Mouse (Mus musculus) limb, embryonic 15.5 days (tissue): ENCODE results near the gene Mpi. TPM values are rescaled to one million over a fixed set of nuclear protein-coding genes. Genes with fewer than 3 reads are reported as not detected.
A peak's percentile ranks its signal among the peaks of the same experiment; 100 is the strongest.

Source experiments
- ATAC-seq: fragments of 200-750 bp; cut with Nextera tagmentation; 2 replicates; pipeline ENCODE4 v1.8.0; 2017; ENCODE audit warnings: low read depth, moderate TSS enrichment; ENCODE audit not compliant: insufficient number of reproducible peaks, low FRiP score, low TSS enrichment
- H3K27ac ChIP-seq: fragments of 300-500 bp; sonication (generic); 2 replicates; pipeline ENCODE4 v1.5.1; 2015; ENCODE audit warnings: moderate library complexity, mild to moderate bottlenecking, inconsistent platforms
- H3K27me3 ChIP-seq: fragments of 300-500 bp; sonication (generic); 2 replicates; pipeline ENCODE4 v1.6.1; 2015; ENCODE audit warnings: inconsistent platforms
- H3K36me3 ChIP-seq: fragments of 300-500 bp; sonication (generic); 2 replicates; pipeline ENCODE4 v1.6.1; 2015; ENCODE audit warnings: inconsistent platforms
- H3K4me1 ChIP-seq: fragments of 300-500 bp; sonication (generic); 2 replicates; pipeline ENCODE4 v1.6.1; 2015; ENCODE audit warnings: inconsistent platforms
- H3K4me2 ChIP-seq: fragments of 300-500 bp; sonication (generic); 2 replicates; pipeline ENCODE4 v1.6.1; 2015; ENCODE audit warnings: mild to moderate bottlenecking, inconsistent platforms
- H3K4me3 ChIP-seq: fragments of 300-500 bp; sonication (generic); 2 replicates; pipeline ENCODE4 v1.5.1; 2015; ENCODE audit warnings: mild to moderate bottlenecking, inconsistent platforms
- H3K9ac ChIP-seq: fragments of 300-500 bp; sonication (generic); 2 replicates; pipeline ENCODE4 v1.6.1; 2015; ENCODE audit warnings: inconsistent platforms
- H3K9me3 ChIP-seq: fragments of 300-500 bp; sonication (generic); 2 replicates; pipeline ENCODE4 v1.6.1; 2016; ENCODE audit warnings: inconsistent platforms
- WGBS: fragments of 180-500 bp; shearing (Covaris S2); methylation state at CpG from one replicate; pipeline ENCODE4 v1.1.7; 2015; 5-methylcytosine and 5-hydroxymethylcytosine counted together
- polyA plus RNA-seq: library from polyadenylated mRNA; unstranded; fragments of >200 nt; fragmentation: Nextera tagmentation; extraction: Ambion mirVana; gene quantifications from 2 replicates; pipeline ENCODE4 v1.2.1, GENCODE M21; 2015

Mpi gene
- polyA plus RNA-seq, 1 experiment from 2014 or later: 37.9 TPM

DNA sequence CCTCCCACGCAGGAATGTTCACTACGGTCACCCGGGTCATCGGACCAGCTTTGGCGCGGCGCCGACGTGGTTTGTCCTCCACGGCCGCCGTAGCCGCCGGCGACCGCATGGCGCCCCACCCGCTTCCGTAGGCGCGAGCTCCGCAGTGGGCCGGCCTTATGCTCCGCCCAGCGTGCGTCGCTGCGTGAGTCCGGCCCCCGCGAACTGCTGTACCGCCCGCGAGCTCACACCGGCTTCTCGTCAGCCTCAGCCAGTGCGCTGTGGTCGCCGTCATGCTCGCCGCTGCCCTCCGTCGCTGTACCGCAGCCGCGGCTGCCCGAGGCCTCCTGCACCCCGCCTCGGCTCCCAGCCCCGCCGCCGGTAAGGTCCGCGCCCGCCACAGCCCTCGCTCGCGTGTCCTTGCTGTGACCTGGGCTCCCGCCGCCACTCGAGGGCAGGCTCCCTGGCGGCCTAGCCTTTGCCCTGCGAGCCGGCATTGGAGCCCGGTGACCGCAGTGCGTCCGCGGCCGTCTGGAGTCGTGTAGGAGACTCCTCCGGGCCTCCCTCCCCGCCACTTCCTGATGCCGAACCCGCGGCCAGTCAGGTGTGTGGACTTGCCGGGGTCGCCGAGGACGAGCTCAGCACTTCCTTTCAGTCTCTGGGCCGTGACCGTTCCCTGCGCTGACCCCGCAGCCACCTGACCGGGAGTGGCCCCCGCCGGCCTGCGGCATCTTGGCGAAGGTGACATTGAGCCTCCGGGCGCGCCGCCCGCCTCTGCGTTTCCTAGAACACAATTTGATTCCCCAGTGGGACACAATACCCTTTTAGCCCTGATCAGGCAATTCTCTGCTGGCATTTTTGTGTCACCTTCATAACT lies 31.3 kb downstream of the Mpi start, which contains the start of gene Cox5a:
Cox5a (plus strand) TSS at position 219 of the 856 bp plus-strand sequence.
- Histone ChIP-seq H3K36me3 (no peaks in the 10 kb centered on the region), H3K27ac (peak within 1 kb of the TSS; percentile 86), H3K4me3 (peak within 1 kb of the TSS; percentile 97), H3K9me3 (no peaks in the 10 kb centered on the region), H3K4me2 (peak within 1 kb of the TSS; percentile 71), H3K4me1 (peaks cover 13% of the 10 kb centered on the region), H3K9ac (peak within 1 kb of the TSS; percentile 89), H3K27me3 (no peaks in the 10 kb centered on the region)
- peak; percentile 96 for ATAC-seq
- WGBS: under 1% methylated on average over 93 of the region's 95 CpGs

DNA sequence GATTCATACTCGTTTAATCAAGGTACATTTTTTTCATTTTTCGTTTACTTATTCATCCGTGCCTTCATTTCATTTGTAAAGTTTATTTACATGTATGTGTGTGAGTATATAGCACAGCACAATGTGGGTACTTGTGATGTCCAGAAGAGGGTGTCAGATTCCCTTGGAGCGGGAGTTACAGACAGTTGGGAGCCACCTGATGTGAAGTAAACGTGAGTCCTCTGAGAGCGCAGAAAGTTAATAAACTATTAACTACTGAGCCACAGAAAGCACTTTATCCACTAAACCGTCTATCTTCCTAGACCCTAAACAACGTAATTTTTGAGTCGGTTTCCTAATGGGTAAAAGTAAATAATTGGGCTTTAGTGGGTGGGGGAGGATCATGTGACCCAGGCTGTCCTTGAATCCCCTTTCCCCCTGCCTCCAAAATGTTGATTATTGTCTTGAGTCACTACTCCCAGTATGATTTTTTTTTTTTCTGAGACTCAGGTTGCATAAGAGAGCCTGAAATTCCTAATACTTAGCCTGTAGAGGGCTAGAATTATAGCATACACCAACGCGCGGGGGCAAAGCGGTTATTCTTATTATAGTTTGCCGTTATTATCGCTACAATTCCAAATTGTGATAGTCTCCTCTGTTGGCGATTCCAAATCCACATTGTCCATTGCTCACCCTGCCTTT lies 32.0 kb downstream of the Mpi start:
- 25% methylated on average over 16 of the region's 16 CpGs for WGBS
- H3K9me3 ChIP-seq: no peaks in the 10 kb centered on the region
- peak overlapping the region; percentile 18 for H3K9ac ChIP-seq
- peak overlapping the region; percentile 71 for H3K4me2 ChIP-seq
- peaks cover 13% of the 10 kb centered on the region for H3K4me1 ChIP-seq
- H3K36me3 ChIP-seq: no peaks in the 10 kb centered on the region
- ATAC-seq: peak; percentile 57; the same call in 1 of the 2 replicates
- no peaks in the 10 kb centered on the region for H3K27me3 ChIP-seq
- peak overlapping the region; percentile 97 for H3K4me3 ChIP-seq
- H3K27ac ChIP-seq: peak overlapping the region; percentile 73

GRCm38 (mm10) chr9:57517113-57517512 lies 35.5 kb downstream of the Mpi start:
- H3K9ac ChIP-seq: no peak overlapping the region
- ATAC-seq: no peak
- H3K4me2 ChIP-seq: no peak overlapping the region
- H3K4me3 ChIP-seq: no peak overlapping the region
- H3K36me3 ChIP-seq: no peaks in the 10 kb centered on the region
- peaks cover 4% of the 10 kb centered on the region for H3K4me1 ChIP-seq
- no peaks in the 10 kb centered on the region for H3K27me3 ChIP-seq
- H3K9me3 ChIP-seq: no peaks in the 10 kb centered on the region
- WGBS: 8% methylated on average over 3 of the region's 3 CpGs
- no peak overlapping the region for H3K27ac ChIP-seq

DNA sequence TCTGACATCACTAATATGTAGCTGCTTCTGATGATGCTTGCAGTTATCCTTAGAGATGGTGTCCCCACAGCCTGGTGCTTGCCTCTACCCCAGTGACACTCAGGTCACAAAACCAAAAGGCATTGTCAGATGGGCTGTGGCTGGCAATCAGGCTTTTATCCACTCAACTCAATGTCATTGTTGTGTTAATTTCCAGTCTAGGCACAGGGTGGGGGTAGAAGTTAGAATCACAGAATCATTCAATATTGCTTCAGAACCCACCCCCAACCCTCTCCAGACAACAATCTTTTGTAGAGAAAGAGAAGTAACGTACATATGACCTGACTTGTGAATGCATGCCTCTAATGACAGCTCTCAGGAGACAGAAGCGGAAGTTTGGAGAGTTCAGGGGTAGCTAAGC lies 42.0 kb downstream of the Mpi start:
- peaks cover 12% of the 10 kb centered on the region for H3K27me3 ChIP-seq
- no peak for ATAC-seq
- H3K27ac ChIP-seq: no peak overlapping the region
- H3K4me1 ChIP-seq: no peaks in the 10 kb centered on the region; the same call in 1 of the 2 replicates
- H3K4me2 ChIP-seq: no peak overlapping the region
- H3K9me3 ChIP-seq: no peaks in the 10 kb centered on the region
- H3K36me3 ChIP-seq: no peaks in the 10 kb centered on the region
- H3K4me3 ChIP-seq: no peak overlapping the region
- 64% methylated on average over 2 of the region's 2 CpGs for WGBS
- H3K9ac ChIP-seq: no peak overlapping the region

- no peak overlapping the region for H3K4me3 ChIP-seq
- H3K9ac ChIP-seq: no peak overlapping the region
- no peaks in the 10 kb centered on the region for H3K36me3 ChIP-seq
- peaks cover 61% of the 10 kb centered on the region for H3K27me3 ChIP-seq
- H3K27ac ChIP-seq: no peak overlapping the region
- no peak for ATAC-seq
- peaks cover 32% of the 10 kb centered on the region for H3K4me1 ChIP-seq
- 13% methylated on average over 8 of the region's 8 CpGs for WGBS
- H3K4me2 ChIP-seq: no peak overlapping the region
- no peaks in the 10 kb centered on the region for H3K9me3 ChIP-seq
Measured at GRCm38 (mm10) chr9:57505700-57506099, 46.9 kb downstream of the Mpi start.

DNA sequence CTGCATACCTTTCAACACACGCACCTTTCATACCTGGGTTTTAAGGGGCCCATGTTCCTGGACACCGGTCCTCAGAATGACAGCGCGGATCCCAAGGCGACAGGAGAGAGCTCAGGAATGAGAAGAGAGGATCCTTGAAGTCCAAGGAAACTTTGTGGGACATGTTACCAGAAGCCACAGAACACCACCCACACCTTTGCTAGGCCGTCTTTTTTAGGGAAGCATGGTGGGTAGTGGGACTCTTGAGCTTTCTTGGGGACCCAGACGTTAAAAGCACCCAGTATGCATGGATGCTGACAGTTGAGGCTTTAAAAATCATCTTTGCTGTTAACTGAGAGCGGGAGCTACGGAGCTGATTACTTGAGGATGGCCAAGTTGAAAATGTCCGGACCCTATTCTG lies 47.7 kb downstream of the Mpi start:
- peak overlapping the region; percentile 98; the same call in 1 of the 2 replicates for H3K4me2 ChIP-seq
- H3K9ac ChIP-seq: no peak overlapping the region
- H3K27me3 ChIP-seq: peaks cover 69% of the 10 kb centered on the region
- H3K36me3 ChIP-seq: no peaks in the 10 kb centered on the region
- H3K27ac ChIP-seq: no peak overlapping the region
- no peaks in the 10 kb centered on the region for H3K9me3 ChIP-seq
- WGBS: 52% methylated on average over 10 of the region's 10 CpGs
- 0 out of 2 replicates have a peak overlapping the region, but pooled peaks have one; percentile 49 for H3K4me3 ChIP-seq
- H3K4me1 ChIP-seq: peaks cover 32% of the 10 kb centered on the region
- ATAC-seq: no peak

DNA sequence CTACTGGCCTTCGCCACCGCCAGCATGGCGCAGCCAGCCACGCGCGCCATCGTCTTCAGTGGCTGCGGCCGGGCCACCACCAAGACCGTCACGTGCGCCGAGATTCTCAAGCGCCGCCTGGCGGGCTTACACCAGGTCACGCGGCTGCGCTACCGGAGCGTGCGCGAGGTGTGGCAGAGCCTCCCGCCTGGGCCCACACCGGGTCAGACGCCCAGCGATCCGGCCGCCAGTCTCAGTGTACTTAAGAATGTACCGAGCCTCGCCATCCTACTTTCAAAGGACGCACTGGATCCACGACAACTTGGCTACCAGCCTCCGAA lies 48.2 kb downstream of the Mpi start:
- ATAC-seq: 0 out of 2 replicates have a peak, but pooled peaks have one; percentile 36
- Histone ChIP-seq H3K4me3 (peak overlapping the region; percentile 49), H3K4me2 (peak overlapping the region; percentile 98), H3K9me3 (no peaks in the 10 kb centered on the region), H3K27ac (no peak overlapping the region), H3K27me3 (peaks cover 74% of the 10 kb centered on the region), H3K36me3 (no peaks in the 10 kb centered on the region), H3K9ac (peak overlapping the region; percentile 23; the same call in 1 of the 2 replicates), H3K4me1 (peaks cover 32% of the 10 kb centered on the region)
- under 1% methylated on average over 34 of the region's 34 CpGs for WGBS

GRCm38 (mm10) chr9:57503622-57504380 lies 48.8 kb downstream of the Mpi start, which contains the start of gene Rpp25:
Gene Rpp25 (plus strand): TSS chr9:57504026.
- peak; percentile 21; the same call in 1 of the 2 replicates for ATAC-seq
- Histone ChIP-seq H3K4me1 (peaks cover 32% of the 10 kb centered on the region), H3K36me3 (no peaks in the 10 kb centered on the region), H3K4me2 (peak within 1 kb of the TSS; percentile 98), H3K9me3 (no peaks in the 10 kb centered on the region), H3K9ac (peak within 1 kb of the TSS; percentile 23; the same call in 1 of the 2 replicates), H3K27me3 (peaks cover 78% of the 10 kb centered on the region), H3K4me3 (peak within 1 kb of the TSS; percentile 49), H3K27ac (no peak within 1 kb of the TSS)
- under 1% methylated on average over 46 of the region's 46 CpGs for WGBS

GRCm38 (mm10) chr9:57502911-57503621 lies 49.5 kb downstream of the Mpi start:
- peak overlapping the region; percentile 98 for H3K4me2 ChIP-seq
- H3K4me1 ChIP-seq: peaks cover 32% of the 10 kb centered on the region
- no peaks in the 10 kb centered on the region for H3K9me3 ChIP-seq
- peak overlapping the region; percentile 49 for H3K4me3 ChIP-seq
- no peaks in the 10 kb centered on the region for H3K36me3 ChIP-seq
- no peak overlapping the region for H3K27ac ChIP-seq
- ATAC-seq: no peak
- peaks cover 81% of the 10 kb centered on the region for H3K27me3 ChIP-seq
- 4% methylated on average over 23 of the region's 23 CpGs for WGBS
- 0 out of 2 replicates have a peak overlapping the region, but pooled peaks have one; percentile 23 for H3K9ac ChIP-seq

GRCm38 (mm10) chr9:57501861-57502260 lies 50.7 kb downstream of the Mpi start:
- no peak for ATAC-seq
- Histone ChIP-seq H3K27ac (no peak overlapping the region), H3K4me3 (0 out of 2 replicates have a peak overlapping the region, but pooled peaks have one; percentile 8), H3K36me3 (no peaks in the 10 kb centered on the region), H3K27me3 (peaks cover 81% of the 10 kb centered on the region), H3K4me2 (peak overlapping the region; percentile 14; the same call in 1 of the 2 replicates), H3K9me3 (no peaks in the 10 kb centered on the region), H3K9ac (no peak overlapping the region), H3K4me1 (peaks cover 32% of the 10 kb centered on the region)
- WGBS: 6% methylated on average over 20 of the region's 20 CpGs

GRCm38 (mm10) chr9:57501452-57501851 lies 51.1 kb downstream of the Mpi start:
- H3K4me2 ChIP-seq: no peak overlapping the region; the same call in 1 of the 2 replicates
- ATAC-seq: no peak
- H3K36me3 ChIP-seq: no peaks in the 10 kb centered on the region
- WGBS: 11% methylated on average over 13 of the region's 13 CpGs
- no peak overlapping the region for H3K27ac ChIP-seq
- peaks cover 32% of the 10 kb centered on the region for H3K4me1 ChIP-seq
- H3K9me3 ChIP-seq: no peaks in the 10 kb centered on the region
- peaks cover 78% of the 10 kb centered on the region for H3K27me3 ChIP-seq
- H3K9ac ChIP-seq: no peak overlapping the region
- H3K4me3 ChIP-seq: 0 out of 2 replicates have a peak overlapping the region, but pooled peaks have one; percentile 8
